Mouse (Mus musculus): ENCODE measurements at regions not wholly inside any gene's neighbourhood (a gene's known extent, or its start where the extent isn't known, plus 50 kb on each side); places are given as distances from the start of the nearest gene placed in this dataset.

GRCm38 (mm10) chr3:34860877-34861649 lies 210.9 kb downstream of the Sox2 start:
- Histone ChIP-seq H3K9ac (replicated peaks) (no peak overlapping the region), H3K36me3 (replicated peaks; ENCODE audit: control insufficient read depth, insufficient read depth, low read depth) (no peaks in the 10 kb centered on the region), H3K4me1 (replicated peaks; ENCODE audit: control insufficient read depth in 2 of 2, insufficient read depth in 2 of 2, low read length in 1 of 2) (no peaks in the 10 kb centered on the region), H3K27ac (no peak overlapping the region), H3K9me3 (ENCODE audit: control insufficient read depth, low read length) (no peaks in the 10 kb centered on the region), H3K27me3 (ENCODE audit: control insufficient read depth, insufficient read depth, low read length) (no peaks in the 10 kb centered on the region), H3K4me3 (ENCODE audit: insufficient read depth in 1 of 2, low read depth in 2 of 2, low read length in 2 of 2) (no peak overlapping the region), H3K4me2 (ENCODE audit: low read depth) (no peak overlapping the region)
- WGBS (ENCODE audit: insufficient replicate concordance): 76% methylated on average over 16 of the region's 16 CpGs
- TF ChIP-seq EP300 (IDR thresholded peaks at IDR 0.05; ENCODE audit: low read depth) (no peak), CTCF (IDR thresholded peaks at IDR 0.05; ENCODE audit: low read depth) (no peak)
- ATAC-seq (ENCODE audit: insufficient read depth): no peak
- DNase-seq (ENCODE audit: low read depth in 3 of 3, low spot score in 3 of 3): no peak

GRCm38 (mm10) chr3:34868698-34869409 lies 218.6 kb downstream of the Sox2 start:
- H3K27ac ChIP-seq: no peak overlapping the region
- H3K36me3 ChIP-seq (replicated peaks; ENCODE audit: control insufficient read depth, insufficient read depth, low read depth): no peaks in the 10 kb centered on the region
- no peak overlapping the region for H3K9ac ChIP-seq (replicated peaks)
- H3K4me1 ChIP-seq (replicated peaks; ENCODE audit: control insufficient read depth in 2 of 2, insufficient read depth in 2 of 2, low read length in 1 of 2): no peaks in the 10 kb centered on the region; a peak in 1 of 4 replicates
- ATAC-seq (ENCODE audit: insufficient read depth) (no peak), DNase-seq (ENCODE audit: low read depth in 3 of 3, low spot score in 3 of 3) (no peak)
- no peak overlapping the region for H3K4me3 ChIP-seq (ENCODE audit: insufficient read depth in 1 of 2, low read depth in 2 of 2, low read length in 2 of 2)
- TF ChIP-seq CTCF (IDR thresholded peaks at IDR 0.05; ENCODE audit: low read depth) (no peak), EP300 (IDR thresholded peaks at IDR 0.05; ENCODE audit: low read depth) (no peak)
- H3K4me2 ChIP-seq (ENCODE audit: low read depth): no peak overlapping the region
- H3K9me3 ChIP-seq (ENCODE audit: control insufficient read depth, low read length): no peaks in the 10 kb centered on the region
- H3K27me3 ChIP-seq (ENCODE audit: control insufficient read depth, insufficient read depth, low read length): no peaks in the 10 kb centered on the region
- 35% methylated on average over 16 of the region's 16 CpGs for WGBS (ENCODE audit: insufficient replicate concordance)

DNA sequence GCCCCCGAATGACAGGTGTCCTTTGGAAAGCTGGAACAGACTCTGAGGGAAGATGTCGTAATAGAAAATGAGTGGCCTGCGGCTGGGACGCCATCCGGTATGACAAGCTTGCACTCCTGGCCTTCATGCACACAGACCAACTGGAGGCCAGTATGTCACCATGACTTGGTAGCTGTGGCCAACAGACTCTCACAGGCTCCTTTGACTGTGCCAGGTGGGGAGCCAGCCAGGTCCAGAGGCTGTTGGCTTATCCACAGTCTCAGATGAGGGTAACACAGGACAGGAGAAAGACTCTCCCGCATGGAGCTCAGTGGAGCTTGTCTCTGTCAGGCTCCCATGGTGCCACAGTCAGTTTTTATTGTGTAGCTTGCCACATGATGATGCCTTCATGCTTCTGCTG lies 219.7 kb downstream of the Sox2 start:
- DNase-seq (ENCODE audit: low read depth in 3 of 3, low spot score in 3 of 3): no peak
- Histone ChIP-seq H3K4me3 (ENCODE audit: insufficient read depth in 1 of 2, low read depth in 2 of 2, low read length in 2 of 2) (no peak overlapping the region), H3K36me3 (replicated peaks; ENCODE audit: control insufficient read depth, insufficient read depth, low read depth) (no peaks in the 10 kb centered on the region), H3K27ac (no peak overlapping the region), H3K9me3 (ENCODE audit: control insufficient read depth, low read length) (no peaks in the 10 kb centered on the region), H3K9ac (replicated peaks) (no peak overlapping the region), H3K4me1 (replicated peaks; ENCODE audit: control insufficient read depth in 2 of 2, insufficient read depth in 2 of 2, low read length in 1 of 2) (no peaks in the 10 kb centered on the region; a peak in 1 of 4 replicates), H3K4me2 (ENCODE audit: low read depth) (no peak overlapping the region), H3K27me3 (ENCODE audit: control insufficient read depth, insufficient read depth, low read length) (no peaks in the 10 kb centered on the region)
- no peak for ATAC-seq (ENCODE audit: insufficient read depth)
- WGBS (ENCODE audit: insufficient replicate concordance): 68% methylated on average over 6 of the region's 6 CpGs
- TF ChIP-seq EP300 (IDR thresholded peaks at IDR 0.05; ENCODE audit: low read depth): no peak
- TF ChIP-seq CTCF (IDR thresholded peaks at IDR 0.05; ENCODE audit: low read depth): no peak

GRCm38 (mm10) chr3:34885137-34885536 lies 234.9 kb downstream of the Sox2 start:
- Histone ChIP-seq H3K36me3 (replicated peaks; ENCODE audit: control insufficient read depth, insufficient read depth, low read depth) (no peaks in the 10 kb centered on the region), H3K4me2 (ENCODE audit: low read depth) (no peak overlapping the region), H3K27ac (no peak overlapping the region), H3K9ac (replicated peaks) (no peak overlapping the region), H3K4me3 (ENCODE audit: insufficient read depth in 1 of 2, low read depth in 2 of 2, low read length in 2 of 2) (no peak overlapping the region), H3K4me1 (replicated peaks; ENCODE audit: control insufficient read depth in 2 of 2, insufficient read depth in 2 of 2, low read length in 1 of 2) (no peaks in the 10 kb centered on the region), H3K9me3 (ENCODE audit: control insufficient read depth, low read length) (no peaks in the 10 kb centered on the region), H3K27me3 (ENCODE audit: control insufficient read depth, insufficient read depth, low read length) (no peaks in the 10 kb centered on the region)
- ATAC-seq (ENCODE audit: insufficient read depth): no peak
- no peak for DNase-seq (ENCODE audit: low read depth in 3 of 3, low spot score in 3 of 3)
- TF ChIP-seq CTCF (IDR thresholded peaks at IDR 0.05; ENCODE audit: low read depth) (no peak), EP300 (IDR thresholded peaks at IDR 0.05; ENCODE audit: low read depth) (no peak)
- 59% methylated on average over 5 of the region's 5 CpGs for WGBS (ENCODE audit: insufficient replicate concordance)

- 73% methylated on average over 5 of the region's 5 CpGs for WGBS (ENCODE audit: insufficient replicate concordance)
- Histone ChIP-seq H3K4me1 (replicated peaks; ENCODE audit: control insufficient read depth in 2 of 2, insufficient read depth in 2 of 2, low read length in 1 of 2) (no peaks in the 10 kb centered on the region), H3K9me3 (ENCODE audit: control insufficient read depth, low read length) (no peaks in the 10 kb centered on the region), H3K27me3 (ENCODE audit: control insufficient read depth, insufficient read depth, low read length) (no peaks in the 10 kb centered on the region), H3K4me3 (ENCODE audit: insufficient read depth in 1 of 2, low read depth in 2 of 2, low read length in 2 of 2) (no peak overlapping the region), H3K27ac (no peak overlapping the region), H3K9ac (replicated peaks) (no peak overlapping the region), H3K4me2 (ENCODE audit: low read depth) (no peak overlapping the region), H3K36me3 (replicated peaks; ENCODE audit: control insufficient read depth, insufficient read depth, low read depth) (no peaks in the 10 kb centered on the region)
- ATAC-seq (ENCODE audit: insufficient read depth) (no peak), DNase-seq (ENCODE audit: low read depth in 3 of 3, low spot score in 3 of 3) (no peak)
- no peak for TF ChIP-seq EP300 (IDR thresholded peaks at IDR 0.05; ENCODE audit: low read depth)
- no peak for TF ChIP-seq CTCF (IDR thresholded peaks at IDR 0.05; ENCODE audit: low read depth)
Observed at GRCm38 (mm10) chr3:34893381-34893780, 243.2 kb downstream of the Sox2 start.

All from liver, embryonic 14.5 days (tissue).